Mouse (Mus musculus) MEL (cell line): ENCODE measurements around the gene Arhgap20. TPM values are rescaled to one million over a fixed set of nuclear protein-coding genes. Genes with fewer than 3 reads are reported as not detected.

ENCODE experiments used
- DNase-seq: peaks from one replicate; pipeline ENCODE4 v3.0.0; 2011; ENCODE audit warnings: low read depth, low spot score
- H3K27ac ChIP-seq: 2 replicates; pipeline ENCODE4 v1.5.1; 2012; ENCODE audit warnings: low read depth, mild to moderate bottlenecking, control low read depth, low read length, moderate library complexity; ENCODE audit not compliant: control insufficient read depth
- H3K27me3 ChIP-seq, 2 experiments: fragments of 150-350 bp in 1 of 2; sonication (generic) in 1 of 2; 2 replicates each; pipeline ENCODE4 v1.6.1; 2012; ENCODE audit warnings: low read length in 2 of 2, mild to moderate bottlenecking in 2 of 2, improper control_type of control experiment in 1 of 2, moderate library complexity in 1 of 2; ENCODE audit not compliant: insufficient read depth in 2 of 2, control insufficient read depth in 1 of 2
- H3K36me3 ChIP-seq, 2 experiments: 2 replicates each; pipeline ENCODE4 v1.6.1; 2012 to 2014; ENCODE audit warnings: low read length in 2 of 2, improper control_type of control experiment in 1 of 2, inconsistent platforms in 1 of 2, mild to moderate bottlenecking in 1 of 2; ENCODE audit not compliant: insufficient read depth in 2 of 2, control insufficient read depth in 1 of 2
- H3K4me1 ChIP-seq, 2 experiments: fragments of 150-350 bp in 1 of 2; sonication (generic) in 1 of 2; 2 replicates each; pipeline ENCODE4 v1.6.1; 2012; ENCODE audit warnings: low read length in 2 of 2, improper control_type of control experiment in 1 of 2, mild to moderate bottlenecking in 1 of 2; ENCODE audit not compliant: insufficient read depth in 2 of 2, control insufficient read depth in 1 of 2
- H3K4me3 ChIP-seq, 2 experiments: fragments of 150-350 bp in 1 of 2; sonication (generic) in 1 of 2; 2 replicates each; pipeline ENCODE4 v1.5.1; 2012; ENCODE audit warnings: low read depth in 2 of 2, low read length in 2 of 2, mild to moderate bottlenecking in 2 of 2, moderate library complexity in 2 of 2, control low read depth in 1 of 2, improper control_type of control experiment in 1 of 2; ENCODE audit not compliant: control insufficient read depth in 1 of 2, insufficient read depth in 1 of 2
- H3K79me2 ChIP-seq: 2 replicates; pipeline ENCODE4 v1.6.1; 2012; ENCODE audit warnings: mild to moderate bottlenecking, low read length, moderate library complexity; ENCODE audit not compliant: control insufficient read depth, poor library complexity, insufficient read depth
- H3K9ac ChIP-seq: 2 replicates; pipeline ENCODE4 v1.6.1; 2012; ENCODE audit warnings: low read depth, mild to moderate bottlenecking, control low read depth, low read length, moderate library complexity; ENCODE audit not compliant: control insufficient read depth, poor library complexity, severe bottlenecking
- H3K9me3 ChIP-seq: fragments of 150-350 bp; sonication (generic); replicated peaks from 2 replicates; pipeline ENCODE4 v1.6.1; 2012; ENCODE audit warnings: mild to moderate bottlenecking, low read length, improper control_type of control experiment, moderate library complexity; ENCODE audit not compliant: insufficient read depth
- BHLHE40 ChIP-seq: IDR thresholded peaks from 2 replicates; pipeline ENCODE4 v1.6.1; 2012; ENCODE audit warnings: low read depth, mild to moderate bottlenecking, inconsistent platforms, low read length, improper control_type of control experiment, borderline replicate concordance
- CHD1 ChIP-seq: IDR thresholded peaks from 2 replicates; pipeline ENCODE4 v1.6.1; 2012; ENCODE audit warnings: low read depth, mild to moderate bottlenecking, inconsistent platforms, low read length, improper control_type of control experiment
- CHD2 ChIP-seq: IDR thresholded peaks from 2 replicates; pipeline ENCODE4 v1.6.1; 2011; ENCODE audit warnings: low read length, improper control_type of control experiment
- CTCF ChIP-seq, 3 experiments: IDR thresholded peaks in 2 of 3; conservative IDR thresholded peaks in 1 of 3; 2 replicates each; pipeline ENCODE4 v1.5.1; 2011 to 2012; ENCODE audit warnings: low read length in 3 of 3, low read depth in 2 of 3, mild to moderate bottlenecking in 2 of 3, improper control_type of control experiment in 1 of 3, inconsistent platforms in 1 of 3, mixed read lengths in 1 of 3, moderate library complexity in 1 of 3; ENCODE audit not compliant: control insufficient read depth in 1 of 3, insufficient read depth in 1 of 3, poor library complexity in 1 of 3, severe bottlenecking in 1 of 3
- E2F4 ChIP-seq: IDR thresholded peaks from 2 replicates; pipeline ENCODE4 v1.6.1; 2011; ENCODE audit warnings: low read depth, low read length, improper control_type of control experiment, borderline replicate concordance
- ELF1 ChIP-seq: IDR thresholded peaks from 2 replicates; pipeline ENCODE4 v1.6.1; 2014; ENCODE audit warnings: low read depth, mild to moderate bottlenecking, inconsistent platforms, low read length, improper control_type of control experiment, moderate library complexity
- EP300 ChIP-seq, 2 experiments: IDR thresholded peaks; 2 replicates each; pipeline ENCODE4 v1.6.1; 2011; ENCODE audit warnings: improper control_type of control experiment in 2 of 2, low read length in 2 of 2, low read depth in 1 of 2, mild to moderate bottlenecking in 1 of 2
- ETS1 ChIP-seq: IDR thresholded peaks from 2 replicates; pipeline ENCODE4 v1.6.1; 2012; ENCODE audit warnings: low read depth, mild to moderate bottlenecking, inconsistent platforms, low read length, improper control_type of control experiment, moderate library complexity
- GABPA ChIP-seq: IDR thresholded peaks from 2 replicates; pipeline ENCODE4 v1.6.1; 2012; ENCODE audit warnings: low read depth, mild to moderate bottlenecking, inconsistent platforms, low read length, improper control_type of control experiment, moderate library complexity
- JUND ChIP-seq: IDR thresholded peaks from 2 replicates; pipeline ENCODE4 v1.6.1; 2011; ENCODE audit warnings: low read depth, mild to moderate bottlenecking, improper control_type of control experiment, low read length
- MAFK ChIP-seq: IDR thresholded peaks from 2 replicates; pipeline ENCODE4 v1.6.1; 2011; ENCODE audit warnings: low read depth, mild to moderate bottlenecking, low read length, improper control_type of control experiment, borderline replicate concordance
- MAZ ChIP-seq: IDR thresholded peaks from 2 replicates; pipeline ENCODE4 v1.6.1; 2012; ENCODE audit warnings: low read depth, mild to moderate bottlenecking, inconsistent platforms, low read length, improper control_type of control experiment
- MEF2A ChIP-seq: IDR thresholded peaks from 2 replicates; pipeline ENCODE4 v1.6.1; 2014; ENCODE audit warnings: low read depth, mild to moderate bottlenecking, inconsistent platforms, low read length, improper control_type of control experiment; ENCODE audit not compliant: poor library complexity, insufficient replicate concordance, severe bottlenecking; ENCODE audit errors: extremely low read depth
- MXI1 ChIP-seq: IDR thresholded peaks from 2 replicates; pipeline ENCODE4 v1.6.1; 2011; ENCODE audit warnings: mild to moderate bottlenecking, low read depth, low read length, improper control_type of control experiment
- MYB ChIP-seq: IDR thresholded peaks from 2 replicates; pipeline ENCODE4 v1.6.1; 2011; ENCODE audit warnings: mild to moderate bottlenecking, low read depth, low read length, improper control_type of control experiment
- NRF1 ChIP-seq: IDR thresholded peaks from 2 replicates; pipeline ENCODE4 v1.6.1; 2014; ENCODE audit warnings: low read depth, mild to moderate bottlenecking, inconsistent platforms, low read length, improper control_type of control experiment, moderate library complexity; ENCODE audit not compliant: poor library complexity, insufficient read depth, severe bottlenecking
- POLR2A ChIP-seq, 2 experiments: IDR thresholded peaks; 2 replicates each; pipeline ENCODE4 v1.6.1; 2011 to 2012; ENCODE audit warnings: low read length in 2 of 2, mild to moderate bottlenecking in 2 of 2, control low read depth in 1 of 2, improper control_type of control experiment in 1 of 2, low read depth in 1 of 2, moderate library complexity in 1 of 2; ENCODE audit not compliant: control insufficient read depth in 1 of 2, insufficient read depth in 1 of 2, poor library complexity in 1 of 2
- SIN3A ChIP-seq: IDR thresholded peaks from 2 replicates; pipeline ENCODE4 v1.6.1; 2012; ENCODE audit warnings: low read length, improper control_type of control experiment, inconsistent platforms
- USF1 ChIP-seq: IDR thresholded peaks from 2 replicates; pipeline ENCODE4 v1.6.1; 2014; ENCODE audit warnings: low read depth, mild to moderate bottlenecking, inconsistent platforms, low read length, improper control_type of control experiment, moderate library complexity
- USF2 ChIP-seq, 2 experiments: IDR thresholded peaks; 2 replicates each; pipeline ENCODE4 v1.6.1; 2011 to 2012; ENCODE audit warnings: improper control_type of control experiment in 2 of 2, low read length in 2 of 2, borderline replicate concordance in 1 of 2, inconsistent platforms in 1 of 2, low read depth in 1 of 2, mild to moderate bottlenecking in 1 of 2; ENCODE audit not compliant: insufficient read depth in 1 of 2
- ZC3H11A ChIP-seq: IDR thresholded peaks from 2 replicates; pipeline ENCODE4 v1.6.1; 2012; ENCODE audit warnings: low read depth, mild to moderate bottlenecking, inconsistent platforms, low read length, improper control_type of control experiment
- ZKSCAN1 ChIP-seq: IDR thresholded peaks from 2 replicates; pipeline ENCODE4 v1.6.1; 2012; ENCODE audit warnings: low read depth, mild to moderate bottlenecking, inconsistent platforms, low read length, improper control_type of control experiment, moderate library complexity
- ZNF384 ChIP-seq: IDR thresholded peaks from 2 replicates; pipeline ENCODE4 v1.6.1; 2012; ENCODE audit warnings: low read depth, mild to moderate bottlenecking, inconsistent platforms, low read length, improper control_type of control experiment
- polyA plus RNA-seq, 2 experiments: library from polyadenylated mRNA; stranded (reverse) in 1 of 2; unstranded in 1 of 2; fragments of >175 nt in 1 of 2; fragments of >200 nt in 1 of 2; gene quantifications; 2 replicates each; pipeline versions ENCODE4 v1.2.1 to v1.2.4; 2012; ENCODE audit warnings: low replicate concordance in 2 of 2, low read depth in 1 of 2; ENCODE audit not compliant: insufficient read length in 2 of 2, insufficient read depth in 1 of 2, missing spikeins in 1 of 2
- total RNA-seq: library from RNA; depleted of rRNA; stranded (reverse); fragments of 300-350 nt; gene quantifications from 2 replicates; pipeline ENCODE4 v1.2.3, GENCODE M21; 2012

The Arhgap20 gene
- total and polyA plus RNA-seq, 3 experiments, result not detected

- H3K27ac ChIP-seq, result no peak overlapping the region
- no peaks in the 10 kb centered on the region for H3K4me1 ChIP-seq
- DNase-seq, result no peak
- H3K9me3 ChIP-seq, result no peaks in the 10 kb centered on the region
- no peaks in the 10 kb centered on the region; a peak in 2 of 4 replicates for H3K27me3 ChIP-seq
- H3K9ac ChIP-seq, result no peak overlapping the region
- no peak for TF ChIP-seq ETS1
- no peak for TF ChIP-seq E2F4
- no peak for TF ChIP-seq ELF1
- no peak for TF ChIP-seq EP300 (IDR thresholded peaks at IDR 0.05; ENCODE audit: low read depth in 1 of 2, low read length in 2 of 2)
- TF ChIP-seq JUND, result no peak
- TF ChIP-seq USF1, result no peak
- no peak for TF ChIP-seq BHLHE40
- no peak for TF ChIP-seq MAFK
- no peak for TF ChIP-seq SIN3A
- no peak for TF ChIP-seq MXI1
- TF ChIP-seq CTCF (IDR thresholded peaks at IDR 0.05 in 2 of 3, conservative IDR thresholded peaks at IDR 0.05 in 1 of 3; ENCODE audit: control insufficient read depth in 1 of 3, insufficient read depth in 1 of 3, low read depth in 2 of 3, low read length in 3 of 3, poor library complexity in 1 of 3, severe bottlenecking in 1 of 3), result no peak
- no peak for TF ChIP-seq CHD1
- no peak for TF ChIP-seq MAZ
- TF ChIP-seq GABPA, result no peak
- TF ChIP-seq ZC3H11A, result no peak
- TF ChIP-seq CHD2, result no peak
- TF ChIP-seq MYB, result no peak
- no peak for TF ChIP-seq ZNF384
- H3K4me3 ChIP-seq, result no peak overlapping the region
- no peaks in the 10 kb centered on the region for H3K79me2 ChIP-seq
- H3K36me3 ChIP-seq, result no peaks in the 10 kb centered on the region
These were observed 59.4 kb downstream of the Arhgap20 start for GRCm38 (mm10) chr9:51824516-51824915.

GRCm38 (mm10) chr9:51831596-51831995, 66.5 kb downstream of the Arhgap20 start:
- Histone ChIP-seq H3K4me1 (no peaks in the 10 kb centered on the region), H3K79me2 (no peaks in the 10 kb centered on the region), H3K4me3 (no peak overlapping the region), H3K27ac (no peak overlapping the region), H3K9me3 (no peaks in the 10 kb centered on the region), H3K36me3 (no peaks in the 10 kb centered on the region), H3K27me3 (peaks cover 0 to 3% of the 10 kb centered on the region in 2 experiments; a peak in 1 of 4 replicates), H3K9ac (no peak overlapping the region)
- TF ChIP-seq ZKSCAN1, result no peak
- TF ChIP-seq USF2 (IDR thresholded peaks at IDR 0.05; ENCODE audit: borderline replicate concordance in 1 of 2, insufficient read depth in 1 of 2, low read depth in 1 of 2, low read length in 2 of 2), result no peak
- no peak for TF ChIP-seq MEF2A
- no peak for TF ChIP-seq GABPA
- no peak for TF ChIP-seq POLR2A (IDR thresholded peaks at IDR 0.05; ENCODE audit: control insufficient read depth in 1 of 2, insufficient read depth in 1 of 2, low read depth in 1 of 2, low read length in 2 of 2, poor library complexity in 1 of 2)
- no peak for TF ChIP-seq NRF1
- no peak for TF ChIP-seq EP300 (IDR thresholded peaks at IDR 0.05; ENCODE audit: low read depth in 1 of 2, low read length in 2 of 2)
- no peak for TF ChIP-seq MAFK
- TF ChIP-seq MXI1, result no peak
- TF ChIP-seq JUND, result no peak
- no peak for DNase-seq
